7 mouse cellular contexts compared by ENCODE assay signal in the genomic region with DNA sequence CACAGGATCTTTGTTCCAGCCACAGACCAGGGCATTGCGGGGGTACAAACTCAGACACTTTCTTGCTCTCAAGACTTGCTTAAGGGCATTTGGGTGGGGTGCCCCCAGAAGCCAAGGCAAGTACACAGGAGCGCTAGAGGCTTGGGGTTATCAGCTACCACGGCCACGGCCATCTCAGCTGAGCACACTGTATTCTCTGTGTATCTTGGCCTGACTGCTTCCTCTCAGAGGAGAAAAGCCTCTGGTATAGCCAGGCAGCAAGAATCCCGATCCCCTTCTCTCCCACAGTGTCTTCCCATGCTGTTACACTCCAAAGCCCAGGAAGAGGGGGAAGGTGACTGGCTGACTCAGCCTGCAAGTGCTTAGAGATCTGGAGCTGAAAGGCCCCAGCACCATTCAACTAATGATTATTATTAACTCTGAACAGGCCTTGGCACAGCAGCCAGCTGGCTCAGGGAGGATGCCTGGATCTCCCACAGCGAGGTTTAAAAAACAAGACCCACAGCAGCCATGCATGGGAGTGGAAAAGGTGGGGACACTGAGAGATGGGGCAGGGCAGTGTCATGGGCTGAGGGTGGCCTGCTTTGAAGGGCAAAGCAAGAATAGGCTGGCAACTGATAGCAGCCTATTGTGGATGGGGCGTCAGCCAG. TPM values are rescaled to one million over a fixed set of nuclear protein-coding genes. Genes with fewer than 3 reads are reported as not detected.
DNase-seq lines count a peak whose midpoint lies in the region; ATAC-seq and TF ChIP-seq lines count a peak whose summit lies in the region.

No protein-coding gene starts in this region.

- no peaks in the 10 kb centered on the region for H3K9me3 ChIP-seq in embryonic facial prominence, embryonic 15.5 days (replicated peaks)
- H3K9me3 ChIP-seq in neural tube, embryonic 15.5 days (replicated peaks), result no peaks in the 10 kb centered on the region

- no peaks in the 10 kb centered on the region for H3K36me3 ChIP-seq in embryonic facial prominence, embryonic 15.5 days
- peaks cover 7% of the 10 kb centered on the region; the same call in 1 of the 2 replicates for H3K36me3 ChIP-seq in neural tube, embryonic 15.5 days

- H3K27me3 ChIP-seq in embryonic facial prominence, embryonic 15.5 days, result no peaks in the 10 kb centered on the region
- no peaks in the 10 kb centered on the region for H3K27me3 ChIP-seq in neural tube, embryonic 15.5 days (replicated peaks)

- ATAC-seq in embryonic facial prominence, embryonic 15.5 days (ENCODE audit: insufficient number of reproducible peaks, low FRiP score, low TSS enrichment, low read depth), result no peak
- no peak for ATAC-seq in neural tube, embryonic 15.5 days (ENCODE audit: low FRiP score)

- WGBS in embryonic facial prominence, embryonic 15.5 days, result 60% methylated on average over 7 of the region's 7 CpGs
- WGBS in neural tube, embryonic 15.5 days, result 62% methylated on average over 7 of the region's 7 CpGs

- TF ChIP-seq CTCF in left cerebral cortex, adult 2 months (IDR thresholded peaks at IDR 0.05), result no peak

- H3K4me1 ChIP-seq in embryonic facial prominence, embryonic 15.5 days, result peaks cover 23% of the 10 kb centered on the region
- H3K4me1 ChIP-seq in neural tube, embryonic 15.5 days, result peaks cover 51% of the 10 kb centered on the region

- H3K9ac ChIP-seq in embryonic facial prominence, embryonic 15.5 days, result no peak overlapping the region; the same call in 1 of the 2 replicates
- H3K9ac ChIP-seq in neural tube, embryonic 15.5 days (replicated peaks), result no peak overlapping the region

- DNase-seq in left cerebral cortex, adult 2 months (ENCODE audit: extremely low spot score in 1 of 2, low spot score in 2 of 2), result peak in 1 of 2 experiments; percentile 41
- no peak for DNase-seq in left cerebral cortex, postnatal 10 days (ENCODE audit: extremely low spot score in 1 of 2, low spot score in 2 of 2)
- peak; percentile 85 for DNase-seq in layer of hippocampus, adult 9-11 months
- no peak for DNase-seq in spleen, postnatal 36 days (ENCODE audit: low spot score in 2 of 2)
- no peak for DNase-seq in gastrocnemius, adult 8-10 months (ENCODE audit: low spot score in 2 of 2)

- H3K4me2 ChIP-seq in embryonic facial prominence, embryonic 15.5 days (replicated peaks), result no peak overlapping the region
- no peak overlapping the region for H3K4me2 ChIP-seq in neural tube, embryonic 15.5 days

- peak overlapping the region; percentile 97 for H3K27ac ChIP-seq in left cerebral cortex, adult 2 months
- H3K27ac ChIP-seq in embryonic facial prominence, embryonic 15.5 days (replicated peaks), result peak overlapping the region; percentile 22
- H3K27ac ChIP-seq in neural tube, embryonic 15.5 days (replicated peaks), result peak overlapping the region; percentile 69

- intact Hi-C loops in left cerebral cortex, adult 2 months (cut with DNase I), result no loop called here
- intact Hi-C loops in left cerebral cortex, postnatal 10 days (cut with DNase I), result no loop called here

- no peak overlapping the region for H3K4me3 ChIP-seq in left cerebral cortex, adult 2 months
- H3K4me3 ChIP-seq in embryonic facial prominence, embryonic 15.5 days (replicated peaks), result no peak overlapping the region
- H3K4me3 ChIP-seq in neural tube, embryonic 15.5 days (replicated peaks), result no peak overlapping the region

RNA-seq across cellular contexts. Expression of a gene that starts 4.9 kb away (rescaled TPM):
- total RNA-seq in left cerebral cortex, adult 2 months (2021), result 10 to 100 TPM; 18.8 to 20.7 TPM
- total RNA-seq in left cerebral cortex, postnatal 10 days (2021), result 10 to 100 TPM; 11.0 to 12.7 TPM
- polyA plus RNA-seq in embryonic facial prominence, embryonic 15.5 days (2015; fragmentation: Nextera tagmentation; extraction: Ambion mirVana), result 2.8 and 3.0 TPM in 2 replicates
- polyA plus RNA-seq in neural tube, embryonic 15.5 days (2015; fragmentation: Nextera tagmentation; extraction: Ambion mirVana), result 3.1 TPM in 2 replicates
- 1 to 10 TPM; 3.0 to 3.8 (median 3.4) TPM for total RNA-seq in gastrocnemius, adult 8-10 months (2022)

RNA-seq across cellular contexts. Expression of a gene that starts 9.9 kb away (rescaled TPM):
- 10 to 100 TPM; 80.2 to 82.8 TPM for total RNA-seq in left cerebral cortex, adult 2 months (2021)
- total RNA-seq in left cerebral cortex, postnatal 10 days (2021), result 10 to 100 TPM; 36.4 to 38.5 TPM
- 6.3 and 6.8 TPM in 2 replicates for polyA plus RNA-seq in embryonic facial prominence, embryonic 15.5 days (2015; fragmentation: Nextera tagmentation; extraction: Ambion mirVana)
- polyA plus RNA-seq in neural tube, embryonic 15.5 days (2015; fragmentation: Nextera tagmentation; extraction: Ambion mirVana), result 10.2 and 14.4 TPM in 2 replicates
- total RNA-seq in gastrocnemius, adult 8-10 months (2022), result 10 to 100 TPM; 30.3 to 36.5 (median 32.6) TPM

RNA-seq across cellular contexts. Expression of a gene that starts 14.7 kb away (rescaled TPM):
- total RNA-seq in left cerebral cortex, adult 2 months (2021), result 10 to 100 TPM; 30.6 to 32.8 TPM
- total RNA-seq in left cerebral cortex, postnatal 10 days (2021), result 10 to 100 TPM; 22.2 to 24.8 TPM
- polyA plus RNA-seq in embryonic facial prominence, embryonic 15.5 days (2015; fragmentation: Nextera tagmentation; extraction: Ambion mirVana), result 18.4 and 20.4 TPM in 2 replicates
- 18.4 and 21.2 TPM in 2 replicates for polyA plus RNA-seq in neural tube, embryonic 15.5 days (2015; fragmentation: Nextera tagmentation; extraction: Ambion mirVana)
- 1 to 10 TPM; 5.9 to 7.4 (median 6.6) TPM for total RNA-seq in gastrocnemius, adult 8-10 months (2022)

RNA-seq across cellular contexts. Expression of a gene that starts 30.4 kb away (rescaled TPM):
- total RNA-seq in left cerebral cortex, adult 2 months (2021), result 1 to 10 TPM; 1.7 to 2.0 TPM
- 1 to 10 TPM; 1.1 to 1.3 TPM for total RNA-seq in left cerebral cortex, postnatal 10 days (2021)
- 2.7 and 3.3 TPM in 2 replicates for polyA plus RNA-seq in embryonic facial prominence, embryonic 15.5 days (2015; fragmentation: Nextera tagmentation; extraction: Ambion mirVana)
- polyA plus RNA-seq in neural tube, embryonic 15.5 days (2015; fragmentation: Nextera tagmentation; extraction: Ambion mirVana), result 0.38 and 0.52 TPM in 2 replicates
- total RNA-seq in gastrocnemius, adult 8-10 months (2022), result 100 to 1,000 TPM; 240 to 296 (median 244) TPM

RNA-seq across cellular contexts. Expression of a gene that starts 41.4 kb away (rescaled TPM):
- 10 to 100 TPM; 17.0 to 19.0 TPM for total RNA-seq in left cerebral cortex, adult 2 months (2021)
- total RNA-seq in left cerebral cortex, postnatal 10 days (2021), result 10 to 100 TPM; 20.4 to 21.3 TPM
- polyA plus RNA-seq in embryonic facial prominence, embryonic 15.5 days (2015; fragmentation: Nextera tagmentation; extraction: Ambion mirVana), result 0.11 and 0.25 TPM in 2 replicates
- polyA plus RNA-seq in neural tube, embryonic 15.5 days (2015; fragmentation: Nextera tagmentation; extraction: Ambion mirVana), result 6.1 and 7.7 TPM in 2 replicates
- not detected for total RNA-seq in gastrocnemius, adult 8-10 months (2022)

Comparison
In these comparisons a context has a peak if more than half of its experiments do, and no peak if none do; other contexts are left out.
1. H3K27ac ChIP-seq: peak in every context shown above with its lines; median percentile 97 in left cerebral cortex, adult 2 months; 69 in neural tube, embryonic 15.5 days; 22 in embryonic facial prominence, embryonic 15.5 days.